Mouse (Mus musculus) urinary bladder, postnatal 36 days (tissue): ENCODE measurements at regions not wholly inside any gene's neighbourhood (a gene's known extent, or its start where the extent isn't known, plus 50 kb on each side); places are given as distances from the start of the nearest gene placed in this dataset.

Experiments
- DNase-seq, 2 experiments: peaks; one replicate each; pipeline ENCODE4 v3.0.0; 2022; ENCODE audit warnings: low spot score in 2 of 2, mixed read lengths in 1 of 2

DNA sequence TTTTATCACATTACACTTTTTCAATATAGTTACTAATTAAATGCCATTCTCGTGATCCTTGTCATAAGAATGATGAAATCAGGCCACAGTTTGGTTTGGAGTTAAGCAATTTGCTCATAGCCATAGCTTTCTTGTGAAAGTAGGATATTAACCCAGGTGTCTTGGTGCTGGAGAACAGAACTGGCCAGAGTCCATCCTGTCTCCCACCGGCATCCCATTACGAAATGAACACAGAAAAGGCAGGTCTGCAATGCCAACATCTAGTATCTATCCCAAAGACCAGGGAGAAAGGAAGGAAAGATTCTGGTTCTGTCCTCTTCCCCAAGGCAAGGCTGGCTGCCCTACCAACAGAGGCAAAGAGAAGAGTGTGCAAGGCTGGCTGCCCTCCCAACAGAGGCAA, 61.6 kb upstream of the Avpr1a start:
- peak in 1 of 2 experiments; percentile 5 for DNase-seq

- DNase-seq: no peak
Observed at GRCm38 (mm10) chr10:122379661-122380344, 68.5 kb upstream of the Avpr1a start.

- DNase-seq: no peak
Observed at GRCm38 (mm10) chr10:122343291-122343690, 105.0 kb upstream of the Avpr1a start.

- DNase-seq: no peak
Observed at GRCm38 (mm10) chr10:122342356-122342755, 105.9 kb upstream of the Avpr1a start.

DNA sequence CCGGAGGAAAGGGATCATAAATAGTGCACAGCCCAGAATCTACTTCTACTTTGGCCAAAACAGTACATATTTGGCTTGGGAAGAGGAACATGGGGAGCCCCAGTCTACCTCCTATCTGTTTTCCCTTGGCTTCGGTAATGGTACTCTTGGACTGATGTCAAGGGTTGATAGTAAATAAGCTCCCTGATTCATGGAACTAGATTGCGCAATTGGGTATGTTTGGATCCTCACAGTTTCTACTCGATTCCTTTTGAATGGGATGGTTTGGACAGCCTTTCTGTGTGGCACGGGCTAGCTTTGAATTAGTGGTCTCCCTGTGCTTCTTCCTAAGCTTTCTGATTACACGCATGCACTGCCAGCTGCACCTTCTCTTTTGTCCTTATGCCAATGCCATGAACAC, 121.4 kb upstream of the Avpr1a start:
- peak in 1 of 2 experiments; percentile 2 for DNase-seq

- DNase-seq: no peak
Observed at GRCm38 (mm10) chr10:122318886-122319285, 129.4 kb upstream of the Avpr1a start.

- DNase-seq: no peak
Observed at GRCm38 (mm10) chr10:122310646-122311193, 137.6 kb upstream of the Avpr1a start.

DNA sequence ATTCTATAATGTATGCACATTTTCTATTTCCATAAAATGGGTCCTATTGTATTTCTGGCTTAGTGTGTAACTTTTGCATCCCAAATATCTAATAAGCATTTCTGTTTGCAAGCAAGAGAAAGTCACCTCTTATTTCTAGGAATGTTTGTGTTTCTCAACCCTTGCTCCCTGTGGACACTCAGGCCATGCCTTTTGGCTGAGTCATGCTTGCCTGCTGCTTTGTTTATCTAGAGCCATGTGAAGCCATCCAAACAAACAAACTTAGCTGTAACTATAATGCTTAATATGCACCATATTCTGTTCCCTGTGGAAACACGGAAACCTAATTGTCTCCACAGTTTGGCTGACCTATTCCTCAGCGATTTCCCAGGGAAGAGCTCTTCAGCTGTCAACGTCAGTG, 139.6 kb upstream of the Avpr1a start:
- DNase-seq: peak in 1 of 2 experiments; percentile 8

- DNase-seq: no peak
Observed at GRCm38 (mm10) chr10:122302259-122302658, 146.0 kb upstream of the Avpr1a start.

DNA sequence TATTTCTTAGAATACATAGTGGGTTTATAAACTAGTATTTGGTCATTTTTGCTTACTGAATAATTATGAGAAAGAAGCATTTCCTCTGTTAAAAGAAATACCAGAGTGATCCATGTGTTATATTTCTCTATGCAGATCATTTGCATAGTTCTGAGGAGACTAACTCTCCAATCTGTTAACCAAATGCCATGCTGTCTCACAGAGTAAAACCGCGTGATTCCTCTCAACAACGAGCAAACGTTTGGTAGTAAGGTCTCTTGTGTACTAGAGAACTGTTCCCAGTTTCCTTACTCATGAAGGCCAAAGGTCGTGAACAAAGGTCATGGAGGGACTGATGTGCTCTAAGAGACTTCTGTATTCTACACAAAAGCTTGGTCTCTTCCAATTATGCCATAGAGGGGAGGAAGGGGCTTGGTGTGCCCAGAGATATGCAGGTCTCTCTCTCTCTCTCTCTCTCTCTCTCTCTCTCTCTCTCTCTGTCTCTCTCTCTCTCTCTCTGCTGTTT, 152.3 kb upstream of the Avpr1a start:
- DNase-seq: no peak

- DNase-seq: no peak
Observed at GRCm38 (mm10) chr10:122291611-122292010, 156.7 kb upstream of the Avpr1a start.

- no peak for DNase-seq
Observed at GRCm38 (mm10) chr10:122291091-122291490, 157.2 kb upstream of the Avpr1a start.

GRCm38 (mm10) chr10:122274885-122275284, 173.4 kb upstream of the Avpr1a start:
- no peak for DNase-seq

DNA sequence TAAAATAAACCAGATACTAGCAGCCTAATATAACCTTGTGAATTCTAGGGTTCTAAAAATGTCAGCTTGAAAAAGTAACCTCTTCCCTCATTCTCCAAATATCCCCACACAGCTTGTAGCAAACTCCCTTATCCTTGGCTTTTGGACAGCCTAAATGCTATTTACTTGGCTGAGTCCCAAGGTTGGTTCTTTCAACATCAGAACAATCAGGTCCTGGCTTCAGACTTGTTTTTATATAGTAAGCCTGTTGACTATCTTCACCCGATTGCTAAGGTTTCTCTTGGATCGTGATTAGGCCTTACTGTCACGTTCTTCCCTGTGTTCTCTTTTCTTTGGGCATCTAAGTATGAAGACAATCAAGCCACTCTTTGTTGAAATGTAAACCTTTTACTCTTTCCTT, 174.1 kb upstream of the Avpr1a start:
- peak in 1 of 2 experiments; percentile 3 for DNase-seq

GRCm38 (mm10) chr10:122264070-122264469, 166.9 kb upstream of the Rxylt1 start:
- no peak for DNase-seq

- DNase-seq: no peak
Observed at GRCm38 (mm10) chr10:122259354-122259753, 162.2 kb upstream of the Rxylt1 start.

DNA sequence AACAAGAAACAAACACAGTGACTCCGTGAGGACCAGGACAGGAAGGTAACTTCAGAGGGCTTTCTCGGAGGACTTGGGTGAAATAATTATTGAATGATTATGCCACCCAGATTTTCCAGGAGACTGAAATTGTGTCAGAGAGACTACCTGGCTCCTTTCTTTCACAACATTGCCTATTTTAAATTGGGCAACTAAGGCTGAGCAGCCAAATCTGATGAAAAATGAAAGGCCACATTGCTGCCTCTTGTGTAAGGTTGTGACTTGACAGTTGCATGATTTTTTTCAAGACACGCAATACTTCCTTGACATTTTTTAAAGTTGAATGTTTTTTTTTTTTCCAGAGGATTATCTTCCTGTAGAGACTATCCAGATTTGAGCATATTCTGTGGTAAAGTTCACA, 161.5 kb upstream of the Rxylt1 start:
- DNase-seq: no peak

DNA sequence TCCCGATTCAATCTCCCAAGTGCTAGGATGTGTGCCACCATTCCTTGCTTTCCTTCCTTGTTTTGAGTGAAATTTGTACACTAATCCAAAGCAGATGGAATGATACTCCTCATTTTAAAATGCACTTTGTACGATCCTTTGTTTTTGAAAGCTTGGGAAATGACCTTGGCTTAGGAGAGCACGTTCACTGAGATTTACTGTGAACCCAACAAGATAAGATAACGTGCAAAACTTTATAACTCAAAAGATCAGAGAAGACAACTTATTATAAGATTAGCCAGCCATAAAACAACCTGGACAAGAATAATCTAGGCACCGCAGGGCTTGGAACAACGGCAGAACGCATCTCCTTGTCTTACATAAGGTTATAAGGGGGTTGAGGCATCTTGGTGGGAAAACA, 134.6 kb upstream of the Rxylt1 start:
- no peak for DNase-seq

- no peak for DNase-seq
Observed at GRCm38 (mm10) chr10:122230746-122231145, 133.6 kb upstream of the Rxylt1 start.

DNA sequence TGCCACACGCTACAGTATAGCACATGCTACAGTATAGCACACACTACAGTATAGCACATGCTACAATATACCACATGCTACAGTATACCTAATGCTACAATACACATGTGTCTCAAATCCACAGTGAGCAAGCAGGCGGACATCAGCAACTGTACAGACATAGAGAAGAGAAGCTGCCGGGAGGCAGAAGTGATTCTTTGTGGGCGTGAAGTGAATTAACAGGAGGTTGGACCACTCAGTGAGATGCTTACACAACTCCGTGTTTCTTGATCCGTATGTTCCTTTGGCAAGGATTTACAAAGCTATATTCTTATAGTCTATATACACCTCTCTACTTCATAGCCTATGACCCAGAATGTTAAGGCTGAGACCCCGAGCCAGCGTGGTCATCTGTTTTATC, 128.5 kb upstream of the Rxylt1 start:
- DNase-seq: no peak

DNA sequence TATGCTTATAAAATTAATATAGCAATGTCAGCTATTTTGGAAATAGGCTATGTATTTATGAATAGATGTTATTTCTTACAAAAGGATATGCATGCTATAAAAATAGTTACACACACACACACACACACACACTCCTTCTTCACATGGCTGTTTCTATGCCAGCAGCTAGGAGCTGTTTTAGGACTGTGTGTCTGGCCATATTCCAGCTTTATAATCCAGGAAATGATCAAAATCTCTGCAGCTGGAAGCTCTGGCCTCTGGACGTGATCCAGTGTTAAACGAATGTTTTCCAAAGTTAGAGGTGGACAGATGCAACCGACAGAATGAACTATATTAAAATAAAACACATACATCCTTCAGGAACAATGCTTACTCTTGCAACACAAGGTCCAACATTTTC, 125.9 kb upstream of the Rxylt1 start:
- no peak for DNase-seq

DNA sequence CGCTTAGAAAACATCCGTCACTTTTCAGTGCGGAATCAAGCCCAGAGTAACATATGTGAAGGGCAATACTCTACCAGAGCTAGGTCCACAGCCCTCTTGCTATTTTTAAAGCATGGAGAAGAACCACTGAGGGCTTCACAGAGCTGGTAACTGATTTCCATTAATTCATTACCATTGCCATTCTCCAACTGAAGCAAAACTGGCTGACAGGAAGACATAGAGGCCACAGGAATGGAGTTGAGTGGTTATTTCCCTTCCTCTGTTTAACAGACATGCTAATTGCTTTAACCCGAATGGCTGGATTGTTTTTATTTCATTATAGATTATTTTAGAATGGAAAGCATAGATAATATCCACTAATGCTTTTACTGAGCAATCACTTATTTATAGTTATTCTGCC, 120.4 kb upstream of the Rxylt1 start:
- no peak for DNase-seq

DNA sequence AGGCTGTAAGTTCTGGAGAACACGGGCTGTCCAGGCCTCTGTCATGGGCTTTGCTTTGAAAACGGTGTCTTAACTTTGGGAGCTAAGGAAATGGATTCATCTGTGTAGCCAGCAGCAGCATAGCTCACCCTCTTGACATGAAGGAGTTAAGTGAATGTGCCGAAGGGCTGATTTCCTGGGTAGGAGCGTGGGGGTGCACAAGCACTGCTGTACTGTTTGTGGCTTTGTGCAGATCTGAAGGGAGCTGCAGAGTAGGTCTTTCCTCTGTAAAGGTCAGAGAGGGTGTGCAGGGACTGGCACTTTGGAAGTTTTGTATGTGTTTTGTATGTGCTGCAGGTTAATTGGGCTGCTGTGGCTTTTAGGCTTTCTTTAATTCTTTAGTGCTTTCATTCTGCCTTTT, 102.6 kb upstream of the Rxylt1 start:
- DNase-seq: no peak

DNA sequence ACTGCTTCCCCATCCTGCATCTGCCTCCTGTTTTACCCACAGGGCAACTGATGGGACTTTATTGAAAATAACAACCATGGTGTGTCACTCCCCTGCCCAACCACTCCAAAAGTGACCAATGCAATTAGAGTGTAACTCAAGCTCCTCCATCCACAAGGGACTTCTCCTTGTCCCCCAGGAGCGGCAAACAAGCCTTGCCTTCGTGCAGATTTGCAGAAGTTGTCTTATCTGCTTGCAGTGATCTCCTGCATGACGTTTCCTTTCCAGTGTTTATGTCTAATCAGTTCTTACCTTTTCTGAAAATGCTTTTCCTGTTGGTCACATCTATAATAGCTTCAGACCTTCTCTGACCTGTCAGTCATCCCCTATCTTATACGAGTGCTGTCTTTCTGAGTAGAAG, 100.5 kb upstream of the Rxylt1 start:
- DNase-seq: no peak
